Mouse (Mus musculus): Measurements from ENCODE around the gene Tbk1.

DNA sequence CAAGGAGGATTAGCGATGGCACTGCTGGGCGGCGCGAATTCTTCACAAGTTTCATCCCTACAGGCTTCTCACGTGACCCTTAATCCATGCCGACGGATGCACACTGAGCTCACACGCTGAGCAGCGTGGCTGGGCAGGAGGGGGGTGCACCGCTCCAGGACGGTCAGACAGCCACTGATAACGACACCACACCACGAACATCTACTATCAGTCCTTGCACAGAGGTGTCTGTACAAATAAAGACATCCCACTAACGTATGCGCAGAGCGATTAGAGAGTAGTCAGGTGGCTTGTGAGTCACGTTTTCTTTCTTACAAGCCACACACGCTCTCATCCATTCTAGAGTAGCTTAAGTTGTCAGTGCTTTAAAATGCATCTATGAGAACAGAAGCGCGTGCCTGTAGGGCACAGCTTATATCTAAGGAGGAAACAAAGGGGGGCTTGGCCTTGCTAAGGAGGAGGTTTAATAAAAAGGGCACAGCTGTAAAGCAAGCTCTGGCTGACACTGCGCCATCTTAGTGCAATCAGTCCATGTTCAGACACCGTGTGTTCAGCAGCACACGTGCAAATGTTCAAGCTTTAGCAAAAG, 17.5 kb downstream of the Tbk1 start:
- TF ChIP-seq CTCF (IDR thresholded peaks at IDR 0.05; ENCODE audit: borderline replicate concordance, extremely low read depth, insufficient read depth, insufficient read length) (no peak), POLR2A (IDR thresholded peaks at IDR 0.05; ENCODE audit: borderline replicate concordance, extremely low read depth, insufficient read depth, insufficient read length, poor library complexity, severe bottlenecking) (no peak)

Data from brain, embryonic 14.5 days (tissue).